Mouse (Mus musculus) midbrain, embryonic 16.5 days (tissue): ENCODE data around the gene Cdkn1b. TPM values are rescaled to one million over a fixed set of nuclear protein-coding genes. Genes with fewer than 3 reads are reported as not detected.

Source experiments
- ATAC-seq: fragments of 200-750 bp; cut with Nextera tagmentation; 2 replicates; pipeline ENCODE4 v1.8.0; 2017; ENCODE audit warnings: moderate TSS enrichment
- H3K27ac ChIP-seq: fragments of 300-500 bp; sonication (generic); 2 replicates; pipeline ENCODE4 v1.5.1; 2014; ENCODE audit warnings: mild to moderate bottlenecking, low read length, mixed read lengths
- H3K27me3 ChIP-seq: fragments of 300-500 bp; sonication (generic); 2 replicates; pipeline ENCODE4 v1.6.1; 2014; ENCODE audit warnings: low read depth, low read length, mixed read lengths; ENCODE audit not compliant: control insufficient read depth, insufficient read depth
- H3K36me3 ChIP-seq: fragments of 300-500 bp; sonication (generic); 2 replicates; pipeline ENCODE4 v1.6.1; 2014; ENCODE audit warnings: mild to moderate bottlenecking, low read length, moderate library complexity, mixed read lengths; ENCODE audit not compliant: control insufficient read depth, insufficient read depth
- H3K4me1 ChIP-seq: fragments of 300-500 bp; sonication (generic); 2 replicates; pipeline ENCODE4 v1.6.1; 2014; ENCODE audit warnings: mild to moderate bottlenecking, low read length, mixed read lengths; ENCODE audit not compliant: control insufficient read depth, insufficient read depth
- H3K4me2 ChIP-seq: fragments of 300-500 bp; sonication (generic); 2 replicates; pipeline ENCODE4 v1.6.1; 2014; ENCODE audit warnings: mild to moderate bottlenecking, low read length, mixed read lengths
- H3K4me3 ChIP-seq: fragments of 300-500 bp; sonication (generic); 2 replicates; pipeline ENCODE4 v1.5.1; 2014; ENCODE audit warnings: low read depth, mild to moderate bottlenecking, low read length, moderate library complexity, mixed read lengths
- H3K9ac ChIP-seq: fragments of 300-500 bp; sonication (generic); 2 replicates; pipeline ENCODE4 v1.6.1; 2014; ENCODE audit warnings: low read depth, low read length, mixed read lengths
- H3K9me3 ChIP-seq: fragments of 300-500 bp; sonication (generic); replicated peaks from 2 replicates; pipeline ENCODE4 v1.6.1; 2014; ENCODE audit warnings: mild to moderate bottlenecking, low read length, mixed read lengths; ENCODE audit not compliant: control insufficient read depth, poor library complexity, severe bottlenecking
- WGBS: fragments of 180-500 bp; shearing (Covaris S2); extraction: QIAGEN DNeasy Blood & Tissue Kit; methylation state at CpG from one replicate; pipeline ENCODE4 v1.1.7; 2014; 5-methylcytosine and 5-hydroxymethylcytosine counted together
- polyA plus RNA-seq: library from polyadenylated mRNA; unstranded; fragments of >200 nt; fragmentation: Nextera tagmentation; extraction: Ambion mirVana; gene quantifications from 2 replicates; pipeline ENCODE4 v1.2.1, GENCODE M21; 2015

Gene Cdkn1b
- polyA plus RNA-seq, 1 experiment from 2014 or later: 20.7 TPM

GRCm38 (mm10) chr6:134918769-134919168 is 1.4 kb upstream of the Cdkn1b start:
- Histone ChIP-seq H3K9me3 (no peaks in the 10 kb centered on the region), H3K36me3 (no peaks in the 10 kb centered on the region), H3K4me1 (peaks cover 30% of the 10 kb centered on the region), H3K9ac (no peak overlapping the region), H3K27me3 (no peaks in the 10 kb centered on the region), H3K4me2 (no peak overlapping the region), H3K4me3 (no peak overlapping the region), H3K27ac (no peak overlapping the region)
- WGBS: 82% methylated on average over 10 of the region's 10 CpGs
- no peak for ATAC-seq

GRCm38 (mm10) chr6:134919511-134920189 is 551 bp upstream of the Cdkn1b start:
- 2% methylated on average over 37 of the region's 37 CpGs for WGBS
- H3K9ac ChIP-seq: peak overlapping the region; percentile 89
- H3K27ac ChIP-seq: peak overlapping the region; percentile 98
- peak overlapping the region; percentile 93 for H3K4me2 ChIP-seq
- no peaks in the 10 kb centered on the region for H3K9me3 ChIP-seq
- H3K36me3 ChIP-seq: no peaks in the 10 kb centered on the region
- no peaks in the 10 kb centered on the region for H3K27me3 ChIP-seq
- peaks cover 30% of the 10 kb centered on the region for H3K4me1 ChIP-seq
- ATAC-seq: peak; percentile 82; the same call in 1 of the 2 replicates
- peak overlapping the region; percentile 91 for H3K4me3 ChIP-seq

GRCm38 (mm10) chr6:134921014-134921694 is 953 bp downstream of the Cdkn1b start:
- Histone ChIP-seq H3K27me3 (no peaks in the 10 kb centered on the region), H3K4me3 (peak overlapping the region; percentile 91), H3K4me2 (peak overlapping the region; percentile 93), H3K4me1 (peaks cover 30% of the 10 kb centered on the region), H3K9ac (peak overlapping the region; percentile 89), H3K9me3 (no peaks in the 10 kb centered on the region), H3K36me3 (no peaks in the 10 kb centered on the region), H3K27ac (peak overlapping the region; percentile 98)
- WGBS: under 1% methylated on average over 32 of the region's 32 CpGs
- ATAC-seq: no peak

GRCm38 (mm10) chr6:134921695-134922510 is 1.7 kb downstream of the Cdkn1b start:
- 0 out of 2 replicates have a peak overlapping the region, but pooled peaks have one; percentile 1 for H3K27ac ChIP-seq
- H3K4me2 ChIP-seq: peak overlapping the region; percentile 93
- H3K27me3 ChIP-seq: no peaks in the 10 kb centered on the region
- 4% methylated on average over 20 of the region's 20 CpGs for WGBS
- ATAC-seq: no peak
- H3K9ac ChIP-seq: peak overlapping the region; percentile 89
- H3K9me3 ChIP-seq: no peaks in the 10 kb centered on the region
- H3K4me1 ChIP-seq: peaks cover 27% of the 10 kb centered on the region
- peak overlapping the region; percentile 91 for H3K4me3 ChIP-seq
- H3K36me3 ChIP-seq: no peaks in the 10 kb centered on the region

GRCm38 (mm10) chr6:134922511-134923195 is 2.5 kb downstream of the Cdkn1b start:
- Histone ChIP-seq H3K4me3 (peak overlapping the region; percentile 91), H3K9me3 (no peaks in the 10 kb centered on the region), H3K27me3 (no peaks in the 10 kb centered on the region), H3K9ac (no peak overlapping the region), H3K4me2 (peak overlapping the region; percentile 93), H3K36me3 (no peaks in the 10 kb centered on the region), H3K27ac (no peak overlapping the region), H3K4me1 (peaks cover 30% of the 10 kb centered on the region)
- no peak for ATAC-seq
- 34% methylated on average over 9 of the region's 9 CpGs for WGBS

- H3K27ac ChIP-seq: no peak overlapping the region
- peaks cover 32% of the 10 kb centered on the region for H3K4me1 ChIP-seq
- 71% methylated on average over 4 of the region's 4 CpGs for WGBS
- H3K4me2 ChIP-seq: peak overlapping the region; percentile 43
- H3K9me3 ChIP-seq: no peaks in the 10 kb centered on the region
- no peak for ATAC-seq
- no peaks in the 10 kb centered on the region for H3K27me3 ChIP-seq
- peak overlapping the region; percentile 12; the same call in 1 of the 2 replicates for H3K4me3 ChIP-seq
- H3K36me3 ChIP-seq: no peaks in the 10 kb centered on the region
- H3K9ac ChIP-seq: 0 out of 2 replicates have a peak overlapping the region, but pooled peaks have one; percentile 20
Observed at GRCm38 (mm10) chr6:134923670-134924069, 3.5 kb downstream of the Cdkn1b start.

- Histone ChIP-seq H3K9me3 (no peaks in the 10 kb centered on the region), H3K27ac (no peak overlapping the region), H3K4me2 (peak overlapping the region; percentile 32), H3K9ac (no peak overlapping the region), H3K27me3 (no peaks in the 10 kb centered on the region), H3K36me3 (no peaks in the 10 kb centered on the region), H3K4me3 (no peak overlapping the region), H3K4me1 (peaks cover 32% of the 10 kb centered on the region)
- 67% methylated on average over 3 of the region's 3 CpGs for WGBS
- ATAC-seq: no peak
Observed at GRCm38 (mm10) chr6:134924262-134924661, 4.1 kb downstream of the Cdkn1b start.

- no peak overlapping the region for H3K27ac ChIP-seq
Observed at GRCm38 (mm10) chr6:134925673-134926337, 5.6 kb downstream of the Cdkn1b start.

More at GRCm38 (mm10) chr6:134925673-134926337, 5.6 kb downstream of the Cdkn1b start:
- Histone ChIP-seq H3K4me3 (no peak overlapping the region), H3K4me1 (peaks cover 27% of the 10 kb centered on the region), H3K36me3 (no peaks in the 10 kb centered on the region), H3K27me3 (no peaks in the 10 kb centered on the region), H3K9me3 (no peaks in the 10 kb centered on the region), H3K9ac (no peak overlapping the region), H3K4me2 (no peak overlapping the region)
- no peak for ATAC-seq
- WGBS: 59% methylated on average over 4 of the region's 4 CpGs
